Mouse (Mus musculus) neural tube, embryonic 14.5 days (tissue): ENCODE results near the gene Agr2. TPM values are rescaled to one million over a fixed set of nuclear protein-coding genes. Genes with fewer than 3 reads are reported as not detected.
A peak's percentile ranks its signal among the peaks of the same experiment; 100 is the strongest.

Experiments
- ATAC-seq: fragments of 200-750 bp; cut with Nextera tagmentation; 2 replicates; pipeline ENCODE4 v1.8.0; 2017; ENCODE audit warnings: low read depth, mild to moderate bottlenecking, moderate TSS enrichment, moderate library complexity
- H3K27ac ChIP-seq: fragments of 300-500 bp; sonication (generic); 2 replicates; pipeline ENCODE4 v1.5.1; 2014; ENCODE audit warnings: low read depth, mild to moderate bottlenecking, control low read depth, low read length, moderate library complexity, mixed read lengths
- H3K27me3 ChIP-seq: fragments of 300-500 bp; sonication (generic); 2 replicates; pipeline ENCODE4 v1.6.1; 2014; ENCODE audit warnings: low read length; ENCODE audit not compliant: control insufficient read depth, insufficient read depth
- H3K36me3 ChIP-seq: fragments of 300-500 bp; sonication (generic); 2 replicates; pipeline ENCODE4 v1.6.1; 2014; ENCODE audit warnings: low read length, mixed read lengths; ENCODE audit not compliant: control insufficient read depth, insufficient read depth
- H3K4me1 ChIP-seq: fragments of 300-500 bp; sonication (generic); 2 replicates; pipeline ENCODE4 v1.6.1; 2014; ENCODE audit warnings: low read length; ENCODE audit not compliant: control insufficient read depth, insufficient read depth
- H3K4me2 ChIP-seq: fragments of 300-500 bp; sonication (generic); 2 replicates; pipeline ENCODE4 v1.6.1; 2014; ENCODE audit warnings: mild to moderate bottlenecking, low read depth, low read length, control low read depth
- H3K4me3 ChIP-seq: fragments of 300-500 bp; sonication (generic); 2 replicates; pipeline ENCODE4 v1.5.1; 2014; ENCODE audit warnings: low read depth, low read length, control low read depth, mixed read lengths
- H3K9ac ChIP-seq: fragments of 300-500 bp; sonication (generic); replicated peaks from 2 replicates; pipeline ENCODE4 v1.6.1; 2014; ENCODE audit warnings: low read depth, mild to moderate bottlenecking, control low read depth, low read length, mixed read lengths
- H3K9me3 ChIP-seq: fragments of 300-500 bp; sonication (generic); 2 replicates; pipeline ENCODE4 v1.6.1; 2016; ENCODE audit warnings: low read length; ENCODE audit not compliant: control insufficient read depth
- WGBS: fragments of 180-500 bp; shearing (Covaris S2); extraction: QIAGEN DNeasy Blood & Tissue Kit; methylation state at CpG from one replicate; pipeline ENCODE4 v1.1.7; 2014; 5-methylcytosine and 5-hydroxymethylcytosine counted together
- polyA plus RNA-seq: library from polyadenylated mRNA; unstranded; fragments of >200 nt; fragmentation: Nextera tagmentation; extraction: Ambion mirVana; gene quantifications from 2 replicates; pipeline ENCODE4 v1.2.1, GENCODE M21; 2014

The Agr2 gene
- polyA plus RNA-seq, 1 experiment from 2014 or later, result not detected

GRCm38 (mm10) chr12:35983472-35983871, 9.2 kb upstream of the Agr2 start:
- Histone ChIP-seq H3K4me2 (no peak overlapping the region), H3K36me3 (no peaks in the 10 kb centered on the region), H3K4me3 (no peak overlapping the region), H3K4me1 (0 out of 2 replicates have a peak, but pooled peaks cover 6% of the 10 kb centered on the region), H3K9ac (no peak overlapping the region), H3K9me3 (no peaks in the 10 kb centered on the region), H3K27me3 (no peaks in the 10 kb centered on the region), H3K27ac (no peak overlapping the region)
- ATAC-seq, result no peak
- 88% methylated on average over 9 of the region's 9 CpGs for WGBS

GRCm38 (mm10) chr12:35984743-35985142, 8.0 kb upstream of the Agr2 start:
- H3K9ac ChIP-seq, result no peak overlapping the region
- H3K4me1 ChIP-seq, result 0 out of 2 replicates have a peak, but pooled peaks cover 6% of the 10 kb centered on the region
- ATAC-seq, result no peak
- no peaks in the 10 kb centered on the region for H3K36me3 ChIP-seq
- no peaks in the 10 kb centered on the region for H3K9me3 ChIP-seq
- 93% methylated on average over 5 of the region's 5 CpGs for WGBS
- no peak overlapping the region for H3K4me2 ChIP-seq
- H3K27ac ChIP-seq, result no peak overlapping the region
- H3K4me3 ChIP-seq, result no peak overlapping the region
- no peaks in the 10 kb centered on the region for H3K27me3 ChIP-seq

GRCm38 (mm10) chr12:35993583-35993982, 876 bp downstream of the Agr2 start:
- H3K4me3 ChIP-seq, result no peak overlapping the region
- no peaks in the 10 kb centered on the region for H3K9me3 ChIP-seq
- 59% methylated on average over 3 of the region's 3 CpGs for WGBS
- H3K27me3 ChIP-seq, result no peaks in the 10 kb centered on the region
- no peaks in the 10 kb centered on the region for H3K4me1 ChIP-seq
- no peak for ATAC-seq
- no peak overlapping the region for H3K4me2 ChIP-seq
- no peaks in the 10 kb centered on the region for H3K36me3 ChIP-seq
- H3K9ac ChIP-seq, result no peak overlapping the region
- H3K27ac ChIP-seq, result no peak overlapping the region

- Histone ChIP-seq H3K4me2 (no peak overlapping the region), H3K9me3 (no peaks in the 10 kb centered on the region), H3K4me1 (no peaks in the 10 kb centered on the region), H3K36me3 (no peaks in the 10 kb centered on the region), H3K4me3 (no peak overlapping the region), H3K27ac (peak overlapping the region; percentile 66; the same call in 1 of the 2 replicates), H3K27me3 (no peaks in the 10 kb centered on the region), H3K9ac (no peak overlapping the region)
- peak; percentile 86 for ATAC-seq
Measured at GRCm38 (mm10) chr12:35994098-35994497, 1.4 kb downstream of the Agr2 start.

- Histone ChIP-seq H3K4me2 (no peak overlapping the region), H3K27ac (no peak overlapping the region), H3K9me3 (no peaks in the 10 kb centered on the region), H3K27me3 (no peaks in the 10 kb centered on the region), H3K9ac (no peak overlapping the region), H3K4me3 (no peak overlapping the region), H3K36me3 (no peaks in the 10 kb centered on the region), H3K4me1 (no peaks in the 10 kb centered on the region)
- ATAC-seq, result no peak
- WGBS, result 25% methylated on average over 5 of the region's 5 CpGs
Measured at GRCm38 (mm10) chr12:35995799-35996198, 3.1 kb downstream of the Agr2 start.

- no peak for ATAC-seq
- 77% methylated on average over 4 of the region's 4 CpGs for WGBS
Measured at GRCm38 (mm10) chr12:36004714-36005113, 12.0 kb downstream of the Agr2 start.

GRCm38 (mm10) chr12:36007581-36007980, 14.9 kb downstream of the Agr2 start:
- H3K4me1 ChIP-seq, result no peaks in the 10 kb centered on the region
- 94% methylated on average over 2 of the region's 2 CpGs for WGBS
- H3K9ac ChIP-seq, result no peak overlapping the region
- no peak overlapping the region for H3K27ac ChIP-seq
- no peak overlapping the region for H3K4me3 ChIP-seq
- no peak overlapping the region for H3K4me2 ChIP-seq
- H3K27me3 ChIP-seq, result no peaks in the 10 kb centered on the region
- H3K36me3 ChIP-seq, result no peaks in the 10 kb centered on the region
- H3K9me3 ChIP-seq, result no peaks in the 10 kb centered on the region
- ATAC-seq, result no peak

More at GRCm38 (mm10) chr12:36004714-36005113, 12.0 kb downstream of the Agr2 start:
- Histone ChIP-seq H3K4me1 (no peaks in the 10 kb centered on the region), H3K27me3 (no peaks in the 10 kb centered on the region), H3K9ac (no peak overlapping the region), H3K4me3 (no peak overlapping the region), H3K36me3 (no peaks in the 10 kb centered on the region), H3K27ac (no peak overlapping the region), H3K4me2 (no peak overlapping the region), H3K9me3 (no peaks in the 10 kb centered on the region)

- ATAC-seq, result no peak
- H3K4me1 ChIP-seq, result no peaks in the 10 kb centered on the region
- 74% methylated on average over 6 of the region's 6 CpGs for WGBS
Measured at GRCm38 (mm10) chr12:36008364-36009047, 15.8 kb downstream of the Agr2 start.

GRCm38 (mm10) chr12:36013216-36013910, 20.7 kb downstream of the Agr2 start:
- Histone ChIP-seq H3K4me1 (no peaks in the 10 kb centered on the region), H3K4me2 (no peak overlapping the region), H3K9ac (no peak overlapping the region), H3K36me3 (peaks cover 10% of the 10 kb centered on the region; the same call in 1 of the 2 replicates), H3K4me3 (no peak overlapping the region), H3K27me3 (no peaks in the 10 kb centered on the region), H3K27ac (no peak overlapping the region), H3K9me3 (no peaks in the 10 kb centered on the region)
- ATAC-seq, result no peak
- 76% methylated on average over 7 of the region's 7 CpGs for WGBS

More at GRCm38 (mm10) chr12:36008364-36009047, 15.8 kb downstream of the Agr2 start:
- Histone ChIP-seq H3K36me3 (no peaks in the 10 kb centered on the region), H3K9me3 (no peaks in the 10 kb centered on the region), H3K9ac (no peak overlapping the region), H3K4me2 (no peak overlapping the region), H3K4me3 (no peak overlapping the region), H3K27me3 (no peaks in the 10 kb centered on the region), H3K27ac (no peak overlapping the region)
